Comparison of ENCODE assay signal across 9 mouse cellular contexts in genomic region chr16:90185928-90186588, GRCm38 (mm10). TPM values are rescaled to one million over a fixed set of nuclear protein-coding genes. Genes with fewer than 3 reads are reported as not detected.
A peak's percentile ranks its signal among the peaks of the same experiment; 100 is the strongest.
DNase-seq lines count a peak whose midpoint lies in the region; ATAC-seq lines count a peak whose summit lies in the region.
"Had no signal": no experiment of that assay in that cellular context is flagged by ENCODE, and none has a peak within 500 bp of the region (broad histone marks: within the 10 kb centered on the region; RNA-seq: fewer than 3 reads in every experiment).

No protein-coding gene starts in this region.

- no peak overlapping the region for H3K9ac ChIP-seq in limb, embryonic 13.5 days
- H3K9ac ChIP-seq: embryonic facial prominence, embryonic 12.5 days had no signal

- H3K4me1 ChIP-seq in limb, embryonic 13.5 days = 0 out of 2 replicates have a peak, but pooled peaks cover 4% of the 10 kb centered on the region
- H3K4me1 ChIP-seq: embryonic facial prominence, embryonic 12.5 days had no signal

- no peak overlapping the region for H3K4me2 ChIP-seq in limb, embryonic 13.5 days (replicated peaks)
- H3K4me2 ChIP-seq: embryonic facial prominence, embryonic 12.5 days had no signal

- ATAC-seq in limb, embryonic 13.5 days (ENCODE audit: low FRiP score, low read depth) = peak; percentile 55
- peak; percentile 70 for ATAC-seq in monocyte, adult 5-6 weeks (replicated peaks; ENCODE audit: insufficient number of reproducible peaks, low FRiP score, low TSS enrichment, poor library complexity, severe bottlenecking)

- DNase-seq in B cell, adult 2 months = peak; percentile 79 to 80
- DNase-seq in adrenal gland, adult 8-10 months = peak; percentile 60
- DNase-seq in embryo, embryonic 10.5 days (ENCODE audit: low spot score) = peak; percentile 92
- peak; percentile 58 for DNase-seq in gastrocnemius, postnatal 36 days
- peak; percentile 78 for DNase-seq in kidney, adult 9 months
- DNase-seq in spleen, postnatal 10 days (ENCODE audit: low spot score in 2 of 2) = peak; percentile 57 to 86

- no peaks in the 10 kb centered on the region for H3K9me3 ChIP-seq in limb, embryonic 13.5 days
- H3K9me3 ChIP-seq: embryonic facial prominence, embryonic 12.5 days had no signal

- no peaks in the 10 kb centered on the region for H3K27me3 ChIP-seq in limb, embryonic 13.5 days
- H3K27me3 ChIP-seq: embryonic facial prominence, embryonic 12.5 days had no signal

- intact Hi-C loops in gastrocnemius, postnatal 36 days (cut with DNase I) = no loop called here

- 43% methylated on average over 8 of the region's 8 CpGs for WGBS in limb, embryonic 13.5 days

- H3K4me3 ChIP-seq in limb, embryonic 13.5 days = no peak overlapping the region
- H3K4me3 ChIP-seq: embryonic facial prominence, embryonic 12.5 days had no signal

- H3K27ac ChIP-seq in limb, embryonic 13.5 days = no peak overlapping the region
- H3K27ac ChIP-seq: embryonic facial prominence, embryonic 12.5 days had no signal

- no peaks in the 10 kb centered on the region for H3K36me3 ChIP-seq in limb, embryonic 13.5 days
- H3K36me3 ChIP-seq: embryonic facial prominence, embryonic 12.5 days had no signal

RNA-seq across cellular contexts. Expression of gene Sod1, which starts 34.5 kb away (rescaled TPM):
- total RNA-seq in adrenal gland, adult 8-10 months (2022) = 1,000 to 10,000 TPM; 1,130 to 1,752 (median 1,322) TPM
- total RNA-seq in gastrocnemius, postnatal 36 days (2021) = 100 to 1,000 TPM; 269 to 291 TPM
- polyA plus RNA-seq in limb, embryonic 13.5 days (2015; fragmentation: Nextera tagmentation; extraction: Ambion mirVana) = 1,085 and 1,159 TPM in 2 replicates
- total RNA-seq in monocyte, adult 5-6 weeks (2017) = 453 to 604 TPM (median 584 TPM) in 3 replicates

RNA-seq across cellular contexts. Expression of gene Tiam1, which starts 42.5 kb away (rescaled TPM):
- total RNA-seq in adrenal gland, adult 8-10 months (2022) = 100 to 1,000 TPM in 1 of 4 experiments, 10 to 100 TPM in 3; 69.6 to 107 (median 85.5) TPM
- 10 to 100 TPM in 1 of 2 experiments, 1 to 10 TPM in 1; 4.6 to 10.5 TPM for total RNA-seq in gastrocnemius, postnatal 36 days (2021)
- polyA plus RNA-seq in limb, embryonic 13.5 days (2015; fragmentation: Nextera tagmentation; extraction: Ambion mirVana) = 46.1 and 55.0 TPM in 2 replicates
- 24.6 to 28.6 TPM (median 27.7 TPM) in 3 replicates for total RNA-seq in monocyte, adult 5-6 weeks (2017)
